Mouse (Mus musculus): Measurements from ENCODE around the gene Rnf214.

GRCm38 (mm10) chr9:45846891-45847460, 59.7 kb downstream of the Rnf214 start:
- TF ChIP-seq EP300 (IDR thresholded peaks at IDR 0.05; ENCODE audit: low read depth) = no peak
- no peak for TF ChIP-seq CTCF (IDR thresholded peaks at IDR 0.05; ENCODE audit: low read depth)

All from liver, postnatal 0 days (tissue).